Mouse (Mus musculus): ENCODE results near the gene Znrf3. TPM values are rescaled to one million over a fixed set of nuclear protein-coding genes. Genes with fewer than 3 reads are reported as not detected.
A peak's percentile ranks its signal among the peaks of the same experiment; 100 is the strongest.

The Znrf3 gene
- polyA plus RNA-seq, 1 experiment from 2014 or later = 17.6 TPM

DNA sequence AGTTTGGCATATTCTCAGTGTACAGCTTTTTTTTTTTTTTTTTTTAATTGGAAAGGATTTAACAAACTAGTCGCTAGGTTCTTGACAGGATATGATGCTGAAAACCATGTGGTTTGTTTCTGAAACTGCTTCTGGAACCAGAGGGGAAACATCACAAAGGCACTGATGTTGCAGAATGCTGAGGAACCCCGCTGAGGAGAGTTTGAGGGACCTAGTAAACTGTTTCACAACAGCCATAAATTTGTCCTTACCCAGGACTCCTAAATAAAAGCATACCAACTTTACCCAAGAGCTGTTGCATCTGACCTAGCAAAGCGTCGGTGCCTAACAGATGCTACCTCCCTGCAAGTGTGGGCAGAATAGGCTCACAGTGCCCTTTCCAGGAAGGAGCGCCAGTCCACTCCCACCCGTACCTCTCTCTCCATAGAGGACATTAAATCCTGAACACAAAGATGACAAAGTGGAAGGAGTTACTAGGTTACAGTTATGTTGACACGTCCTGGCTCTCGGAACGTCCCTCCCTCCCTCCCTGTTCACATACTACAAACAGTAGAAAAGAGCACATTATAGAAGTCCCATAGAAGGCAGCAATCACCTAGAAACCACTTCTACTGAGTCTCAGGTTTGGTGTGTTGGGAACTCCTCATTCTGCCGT is 184.6 kb downstream of the Znrf3 start:
- peak overlapping the region; percentile 81 for H3K4me3 ChIP-seq
- H3K4me1 ChIP-seq = peaks cover 35% of the 10 kb centered on the region
- no peaks in the 10 kb centered on the region for H3K9me3 ChIP-seq
- H3K36me3 ChIP-seq = no peaks in the 10 kb centered on the region
- H3K4me2 ChIP-seq = peak overlapping the region; percentile 72
- peak overlapping the region; percentile 18; the same call in 1 of the 2 replicates for H3K27ac ChIP-seq
- peak overlapping the region; percentile 88 for H3K9ac ChIP-seq
- peaks cover 6% of the 10 kb centered on the region; the same call in 1 of the 2 replicates for H3K27me3 ChIP-seq
- no peak for ATAC-seq (ENCODE audit: insufficient number of reproducible peaks, insufficient read depth, low FRiP score, low TSS enrichment, low read depth)
- 42% methylated on average over 10 of the region's 10 CpGs for WGBS

DNA sequence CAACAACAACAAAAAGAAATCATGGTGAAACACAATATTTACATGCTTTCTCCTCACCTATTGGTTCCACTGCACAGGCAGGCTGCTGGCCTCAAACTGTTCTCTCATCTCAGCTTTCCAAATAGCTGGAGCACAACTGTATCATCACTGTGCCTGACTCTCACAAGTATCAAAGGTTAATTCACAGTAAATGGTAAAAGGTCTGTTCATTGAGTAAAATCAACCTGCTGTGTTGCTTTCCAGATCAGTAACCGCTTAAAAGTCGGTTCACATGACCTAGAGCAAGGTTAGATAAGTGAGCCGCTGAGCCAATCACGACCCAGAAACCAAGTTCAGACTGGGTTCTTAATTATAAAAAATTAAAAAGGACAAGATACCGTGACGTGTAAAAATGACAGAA is 186.6 kb downstream of the Znrf3 start:
- 93% methylated on average over 6 of the region's 6 CpGs for WGBS
- Histone ChIP-seq H3K4me2 (no peak overlapping the region), H3K9me3 (no peaks in the 10 kb centered on the region), H3K4me1 (peaks cover 53% of the 10 kb centered on the region), H3K27ac (no peak overlapping the region), H3K4me3 (no peak overlapping the region), H3K36me3 (no peaks in the 10 kb centered on the region), H3K9ac (no peak overlapping the region), H3K27me3 (peaks cover under 1% of the 10 kb centered on the region; the same call in 1 of the 2 replicates)
- no peak for ATAC-seq (ENCODE audit: insufficient number of reproducible peaks, insufficient read depth, low FRiP score, low TSS enrichment, low read depth)

GRCm38 (mm10) chr11:5257151-5257862 is 187.3 kb downstream of the Znrf3 start:
- ATAC-seq (ENCODE audit: insufficient number of reproducible peaks, insufficient read depth, low FRiP score, low TSS enrichment, low read depth) = no peak
- 70% methylated on average over 13 of the region's 13 CpGs for WGBS
- no peak overlapping the region for H3K4me2 ChIP-seq
- H3K4me1 ChIP-seq = peaks cover 60% of the 10 kb centered on the region
- H3K27me3 ChIP-seq = no peaks in the 10 kb centered on the region
- no peak overlapping the region for H3K4me3 ChIP-seq
- H3K9ac ChIP-seq = no peak overlapping the region
- no peaks in the 10 kb centered on the region for H3K36me3 ChIP-seq
- H3K27ac ChIP-seq = peak overlapping the region; percentile 80
- no peaks in the 10 kb centered on the region for H3K9me3 ChIP-seq

DNA sequence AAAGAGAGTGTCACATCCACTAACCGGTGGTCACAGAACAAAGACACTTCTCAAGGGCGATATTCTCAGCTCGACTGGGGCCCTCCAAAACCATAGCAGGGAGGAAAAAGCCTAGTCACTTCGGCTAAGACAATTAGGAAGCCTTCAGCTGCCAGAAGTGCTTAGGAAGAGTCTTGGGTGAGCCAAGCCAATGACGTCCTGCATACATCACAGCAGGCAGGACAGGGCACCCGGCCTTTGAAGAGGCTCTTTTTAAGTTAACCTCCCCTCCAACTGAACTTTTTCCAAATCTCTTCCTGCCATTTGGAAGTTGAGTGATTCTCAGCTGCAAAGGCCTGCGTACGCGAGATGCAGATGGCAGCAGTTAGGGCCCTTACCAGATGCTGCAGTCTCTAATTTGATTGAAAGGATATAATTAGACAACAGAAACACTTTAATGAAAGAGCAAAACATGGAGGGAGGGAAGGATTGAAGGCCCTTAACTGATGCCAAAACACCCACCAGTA is 189.1 kb downstream of the Znrf3 start:
- H3K4me3 ChIP-seq = no peak overlapping the region
- H3K27ac ChIP-seq = peak overlapping the region; percentile 86
- H3K4me1 ChIP-seq = peaks cover 71% of the 10 kb centered on the region
- H3K9me3 ChIP-seq = no peaks in the 10 kb centered on the region
- no peaks in the 10 kb centered on the region for H3K36me3 ChIP-seq
- H3K27me3 ChIP-seq = no peaks in the 10 kb centered on the region
- no peak for ATAC-seq (ENCODE audit: insufficient number of reproducible peaks, insufficient read depth, low FRiP score, low TSS enrichment, low read depth)
- H3K9ac ChIP-seq = no peak overlapping the region
- peak overlapping the region; percentile 16; the same call in 1 of the 2 replicates for H3K4me2 ChIP-seq
- WGBS = 16% methylated on average over 9 of the region's 9 CpGs

DNA sequence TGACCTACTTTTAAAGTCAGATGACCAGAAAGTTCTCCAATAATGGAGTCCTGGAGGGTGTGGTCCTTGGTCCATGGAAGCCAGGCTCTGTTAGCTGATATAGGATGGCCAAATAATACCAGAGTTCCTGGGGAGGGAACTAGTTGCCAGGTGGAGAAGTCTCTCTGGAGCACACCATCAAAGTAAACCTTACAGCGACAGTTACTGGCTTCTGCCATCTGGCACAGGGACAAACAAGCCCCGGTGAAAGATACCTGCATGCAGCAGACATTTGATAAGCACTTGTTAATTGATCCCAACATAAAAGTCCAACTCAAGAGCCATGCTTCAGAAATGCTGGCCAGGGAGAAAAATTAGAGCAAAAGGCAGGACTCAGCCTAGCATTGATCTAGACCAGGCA is 190.6 kb downstream of the Znrf3 start:
- peaks cover 65% of the 10 kb centered on the region for H3K4me1 ChIP-seq
- H3K27ac ChIP-seq = no peak overlapping the region
- no peaks in the 10 kb centered on the region for H3K27me3 ChIP-seq
- no peaks in the 10 kb centered on the region for H3K36me3 ChIP-seq
- H3K4me2 ChIP-seq = no peak overlapping the region
- H3K4me3 ChIP-seq = no peak overlapping the region
- no peaks in the 10 kb centered on the region for H3K9me3 ChIP-seq
- H3K9ac ChIP-seq = no peak overlapping the region
- ATAC-seq (ENCODE audit: insufficient number of reproducible peaks, insufficient read depth, low FRiP score, low TSS enrichment, low read depth) = no peak
- 59% methylated on average over 2 of the region's 2 CpGs for WGBS

- 57% methylated on average over 3 of the region's 3 CpGs for WGBS
- no peak overlapping the region for H3K4me2 ChIP-seq
- no peaks in the 10 kb centered on the region for H3K9me3 ChIP-seq
- H3K4me3 ChIP-seq = no peak overlapping the region
- H3K9ac ChIP-seq = no peak overlapping the region
- ATAC-seq (ENCODE audit: insufficient number of reproducible peaks, insufficient read depth, low FRiP score, low TSS enrichment, low read depth) = no peak
- H3K27me3 ChIP-seq = no peaks in the 10 kb centered on the region
- peaks cover 70% of the 10 kb centered on the region for H3K4me1 ChIP-seq
- no peak overlapping the region for H3K27ac ChIP-seq
- no peaks in the 10 kb centered on the region for H3K36me3 ChIP-seq
Observed at GRCm38 (mm10) chr11:5253528-5253927, 191.1 kb downstream of the Znrf3 start.

DNA sequence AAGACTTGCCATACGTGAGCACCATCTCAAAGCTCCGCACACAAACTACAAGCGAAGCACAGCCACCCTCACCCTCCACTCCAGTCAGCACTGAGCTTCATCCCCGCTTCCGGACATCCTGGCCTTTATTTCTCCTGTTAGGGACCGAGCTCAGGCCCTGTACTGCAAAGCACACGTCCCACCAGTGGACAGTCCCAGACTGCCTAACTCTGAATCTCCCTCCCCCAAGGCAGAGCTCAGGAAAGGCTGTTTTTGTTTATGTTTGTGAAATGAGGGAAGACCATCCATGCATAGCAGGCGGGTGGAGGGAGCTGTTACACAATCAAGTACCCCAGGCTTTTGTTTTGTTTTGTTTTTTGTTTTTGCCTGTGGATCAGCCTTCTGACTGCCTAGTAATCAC is 191.9 kb downstream of the Znrf3 start:
- H3K4me2 ChIP-seq = no peak overlapping the region
- no peak overlapping the region for H3K9ac ChIP-seq
- no peaks in the 10 kb centered on the region for H3K36me3 ChIP-seq
- no peak overlapping the region for H3K27ac ChIP-seq
- 70% methylated on average over 8 of the region's 8 CpGs for WGBS
- H3K9me3 ChIP-seq = no peaks in the 10 kb centered on the region
- no peaks in the 10 kb centered on the region for H3K27me3 ChIP-seq
- ATAC-seq (ENCODE audit: insufficient number of reproducible peaks, insufficient read depth, low FRiP score, low TSS enrichment, low read depth) = no peak
- peaks cover 74% of the 10 kb centered on the region for H3K4me1 ChIP-seq
- no peak overlapping the region for H3K4me3 ChIP-seq

GRCm38 (mm10) chr11:5251112-5251511 is 193.5 kb downstream of the Znrf3 start:
- WGBS = 19% methylated on average over 6 of the region's 6 CpGs
- no peaks in the 10 kb centered on the region for H3K36me3 ChIP-seq
- no peak overlapping the region for H3K4me2 ChIP-seq
- H3K27ac ChIP-seq = peak overlapping the region; percentile 76; the same call in 1 of the 2 replicates
- no peaks in the 10 kb centered on the region for H3K9me3 ChIP-seq
- ATAC-seq (ENCODE audit: insufficient number of reproducible peaks, insufficient read depth, low FRiP score, low TSS enrichment, low read depth) = no peak
- H3K4me3 ChIP-seq = no peak overlapping the region
- H3K27me3 ChIP-seq = no peaks in the 10 kb centered on the region
- H3K9ac ChIP-seq = 0 out of 2 replicates have a peak overlapping the region, but pooled peaks have one; percentile 21
- H3K4me1 ChIP-seq = peaks cover 67% of the 10 kb centered on the region

- Histone ChIP-seq H3K4me1 (peaks cover 66% of the 10 kb centered on the region), H3K27ac (no peak overlapping the region), H3K36me3 (peaks cover 1% of the 10 kb centered on the region; the same call in 1 of the 2 replicates), H3K27me3 (no peaks in the 10 kb centered on the region), H3K4me2 (no peak overlapping the region), H3K9ac (no peak overlapping the region), H3K9me3 (no peaks in the 10 kb centered on the region), H3K4me3 (no peak overlapping the region)
- 61% methylated on average over 2 of the region's 2 CpGs for WGBS
- no peak for ATAC-seq (ENCODE audit: insufficient number of reproducible peaks, insufficient read depth, low FRiP score, low TSS enrichment, low read depth)
Observed at GRCm38 (mm10) chr11:5248200-5248599, 196.4 kb downstream of the Znrf3 start.

DNA sequence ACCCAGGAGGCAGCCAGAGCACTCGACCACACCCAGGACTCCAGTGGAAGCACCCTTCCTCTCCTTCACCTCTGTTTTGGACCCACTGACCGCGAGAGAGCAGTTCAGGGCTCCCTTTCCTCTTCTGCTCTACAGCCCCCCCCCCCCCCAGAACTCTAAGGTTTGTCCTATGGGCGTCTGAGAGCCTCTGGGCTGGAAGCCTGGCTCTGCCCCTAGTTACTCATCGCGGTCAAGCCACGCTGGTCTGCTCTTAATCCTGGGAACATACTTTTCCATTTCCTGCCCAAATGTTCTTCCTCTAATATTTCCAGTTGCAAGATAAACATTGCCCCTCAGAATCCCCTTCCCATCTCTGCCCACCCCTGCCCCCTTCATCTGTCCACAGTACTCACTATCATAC is 199.2 kb downstream of the Znrf3 start:
- ATAC-seq (ENCODE audit: insufficient number of reproducible peaks, insufficient read depth, low FRiP score, low TSS enrichment, low read depth) = no peak
- Histone ChIP-seq H3K4me1 (peaks cover 48% of the 10 kb centered on the region), H3K9me3 (no peaks in the 10 kb centered on the region), H3K4me2 (peak overlapping the region; percentile 60), H3K4me3 (no peak overlapping the region), H3K9ac (no peak overlapping the region), H3K27ac (peak overlapping the region; percentile 93), H3K27me3 (no peaks in the 10 kb centered on the region), H3K36me3 (peaks cover 18% of the 10 kb centered on the region)
- WGBS = 66% methylated on average over 7 of the region's 7 CpGs

GRCm38 (mm10) chr11:5244749-5245130 is 199.9 kb downstream of the Znrf3 start:
- ATAC-seq (ENCODE audit: insufficient number of reproducible peaks, insufficient read depth, low FRiP score, low TSS enrichment, low read depth) = peak; percentile 21; the same call in 1 of the 2 replicates
- peaks cover 18% of the 10 kb centered on the region for H3K36me3 ChIP-seq
- no peak overlapping the region; the same call in 1 of the 2 replicates for H3K9ac ChIP-seq
- no peaks in the 10 kb centered on the region for H3K9me3 ChIP-seq
- peak overlapping the region; percentile 93 for H3K27ac ChIP-seq
- peak overlapping the region; percentile 23; the same call in 1 of the 2 replicates for H3K4me3 ChIP-seq
- WGBS = 14% methylated on average over 8 of the region's 8 CpGs
- H3K4me2 ChIP-seq = peak overlapping the region; percentile 60
- H3K27me3 ChIP-seq = no peaks in the 10 kb centered on the region
- peaks cover 55% of the 10 kb centered on the region for H3K4me1 ChIP-seq
